Mouse (Mus musculus): ENCODE measurements at regions not wholly inside any gene's neighbourhood (a gene's known extent, or its start where the extent isn't known, plus 50 kb on each side); places are given as distances from the start of the nearest gene placed in this dataset.

DNA sequence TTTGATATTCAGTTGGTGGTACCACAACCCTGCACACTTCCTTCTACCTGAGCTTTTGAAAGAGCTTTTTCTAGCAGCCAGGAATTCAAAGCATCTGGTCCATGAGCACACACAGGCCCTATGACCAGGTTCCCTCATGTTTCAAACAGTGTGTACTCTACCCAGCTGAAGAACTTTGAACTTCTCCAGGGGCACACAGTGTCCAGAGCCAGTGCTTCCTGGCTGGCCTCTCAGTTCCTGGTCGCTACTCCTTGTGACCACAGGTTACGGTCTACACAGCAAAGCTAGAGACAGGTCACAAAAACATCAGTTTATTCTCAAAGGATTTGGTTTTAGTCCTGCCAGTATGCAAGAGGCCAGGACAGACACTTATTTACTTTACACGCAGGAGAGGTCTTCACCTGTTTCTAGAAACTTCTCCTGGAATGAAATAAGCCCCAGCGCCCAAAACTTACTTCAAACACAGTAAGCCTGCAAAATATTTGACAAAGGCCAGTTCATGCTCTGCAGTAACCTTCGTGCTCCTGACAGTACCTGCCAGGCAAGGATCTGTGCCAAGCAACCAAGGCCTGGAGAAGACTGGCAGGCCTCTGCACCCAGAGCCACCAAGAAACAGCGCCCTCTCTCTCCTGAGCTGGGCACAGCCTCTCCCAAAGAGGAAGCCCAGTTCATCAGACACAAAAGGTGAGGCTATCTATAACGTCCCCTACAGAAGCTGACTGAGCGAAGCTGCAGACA is 124.5 kb upstream of the Dio3 start:
- intact Hi-C loops (cut with DNase I): no loop called here
- DNase-seq (ENCODE audit: low spot score): no peak

DNA sequence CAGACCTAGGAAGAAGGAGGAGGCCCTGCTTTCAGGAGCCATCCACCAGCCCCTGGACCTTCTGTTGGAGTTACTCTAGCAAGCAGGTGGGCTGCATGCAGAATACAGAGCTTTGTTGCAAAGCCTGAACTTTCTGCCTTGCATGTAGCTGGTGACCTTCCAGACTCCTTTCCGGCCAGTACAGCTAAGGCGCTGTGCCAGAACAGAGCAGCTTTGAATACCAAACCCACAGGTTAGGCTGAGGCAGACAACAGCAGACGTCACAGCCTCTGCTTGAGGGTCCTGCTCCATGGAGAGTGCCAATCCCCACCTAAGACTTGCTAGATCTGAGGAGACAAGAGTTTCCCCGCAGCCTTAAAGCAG is 123.9 kb upstream of the Dio3 start:
- no peak for DNase-seq (ENCODE audit: low spot score)
- intact Hi-C loops (cut with DNase I): no loop called here

DNA sequence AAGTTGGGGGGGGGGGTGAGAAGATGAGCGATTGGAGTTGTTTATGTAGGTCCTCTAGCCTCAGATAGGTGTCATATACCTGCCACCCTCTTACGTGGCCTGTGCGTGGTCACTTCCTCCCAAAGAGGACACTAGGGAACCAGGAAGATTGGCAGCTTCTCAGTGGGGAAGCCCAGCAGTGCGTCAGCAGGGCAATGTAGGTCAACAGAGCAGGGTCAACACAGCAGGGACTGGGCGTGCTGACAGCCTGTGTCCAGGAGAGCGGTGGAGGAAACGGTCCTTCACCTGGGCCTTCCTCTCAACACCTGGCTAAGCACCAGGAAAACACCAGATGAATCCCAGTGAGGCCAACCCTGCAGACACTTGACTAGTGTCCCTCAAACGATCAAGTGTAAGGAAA is 122.4 kb upstream of the Dio3 start:
- intact Hi-C loops (cut with DNase I): no loop called here
- DNase-seq (ENCODE audit: low spot score): no peak

DNA sequence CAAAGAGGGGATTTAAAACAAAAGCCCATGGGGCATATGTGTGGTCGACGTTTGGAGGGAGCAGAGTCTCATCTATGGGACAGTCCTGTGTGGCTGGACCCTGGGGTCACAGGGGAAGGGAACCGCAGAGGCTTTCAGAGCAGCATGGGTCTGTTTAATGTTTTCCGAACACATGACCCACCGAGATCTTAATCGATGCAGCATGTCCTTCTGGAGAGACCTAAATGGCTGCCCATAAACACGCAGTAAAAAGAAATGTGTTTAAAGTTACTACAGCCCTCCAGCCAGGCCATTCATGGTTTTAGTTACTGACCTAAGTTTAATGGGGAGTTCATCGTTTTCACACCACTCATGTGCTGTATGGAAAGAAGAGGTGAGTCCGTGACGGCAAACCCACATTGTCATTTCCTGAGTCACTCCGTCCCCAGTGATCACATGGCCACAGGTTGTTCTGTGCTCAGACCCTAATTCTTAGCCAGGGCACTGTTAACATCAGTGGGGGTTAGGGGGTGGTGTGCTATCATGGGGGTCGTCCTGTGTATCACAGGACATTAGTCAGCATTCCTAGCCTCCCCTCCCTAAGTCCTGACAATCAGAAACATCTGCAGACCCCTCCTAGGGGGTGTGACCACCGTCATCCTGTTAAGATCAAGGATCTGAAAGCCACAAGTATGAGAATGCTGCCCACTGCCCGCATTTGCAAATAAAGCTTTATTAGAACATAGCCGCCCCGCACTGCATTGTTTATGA is 120.7 kb upstream of the Dio3 start:
- no peak for DNase-seq (ENCODE audit: low spot score)
- intact Hi-C loops (cut with DNase I): no loop called here

DNA sequence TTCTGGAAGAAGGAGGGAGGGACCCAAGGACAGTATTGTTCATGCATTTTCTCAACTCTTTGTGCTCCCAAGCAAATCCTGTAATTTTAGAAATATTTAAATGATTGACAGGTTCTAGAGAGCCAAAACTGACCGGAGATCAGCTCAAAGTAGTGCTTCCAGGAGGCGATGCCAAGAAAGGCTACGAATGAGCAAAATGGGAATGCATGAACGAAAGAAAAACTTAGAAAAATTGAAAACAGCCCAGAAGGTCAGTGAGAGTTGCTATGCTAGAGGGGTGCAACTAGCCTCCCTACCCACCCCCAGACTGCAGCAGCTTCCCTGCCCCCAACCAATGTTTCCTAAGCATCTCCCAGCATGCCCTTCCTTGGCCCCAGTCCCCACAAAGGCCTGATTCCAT is 117.6 kb upstream of the Dio3 start:
- no peak for DNase-seq (ENCODE audit: low spot score)
- intact Hi-C loops (cut with DNase I): no loop called here

DNA sequence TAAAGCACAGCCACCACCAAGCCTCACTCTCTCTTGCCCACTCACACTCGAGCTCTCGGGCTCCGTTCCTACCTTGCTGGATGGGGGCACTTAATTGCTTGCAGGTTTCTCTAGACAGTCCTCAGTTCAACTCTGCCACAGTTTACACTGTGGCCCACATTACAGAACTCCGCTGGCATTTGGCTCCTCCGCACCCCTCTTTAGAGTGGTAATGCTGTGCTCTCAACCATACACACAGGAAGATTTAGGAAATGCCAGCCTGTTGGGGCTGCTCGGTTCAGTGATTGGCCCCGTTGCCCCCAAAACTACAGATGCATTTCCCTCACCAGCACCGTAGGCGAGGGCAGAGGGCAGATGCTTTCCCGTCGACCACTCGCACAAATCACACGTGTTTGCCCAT is 113.4 kb upstream of the Dio3 start:
- intact Hi-C loops (cut with DNase I): no loop called here
- no peak for DNase-seq (ENCODE audit: low spot score)

DNA sequence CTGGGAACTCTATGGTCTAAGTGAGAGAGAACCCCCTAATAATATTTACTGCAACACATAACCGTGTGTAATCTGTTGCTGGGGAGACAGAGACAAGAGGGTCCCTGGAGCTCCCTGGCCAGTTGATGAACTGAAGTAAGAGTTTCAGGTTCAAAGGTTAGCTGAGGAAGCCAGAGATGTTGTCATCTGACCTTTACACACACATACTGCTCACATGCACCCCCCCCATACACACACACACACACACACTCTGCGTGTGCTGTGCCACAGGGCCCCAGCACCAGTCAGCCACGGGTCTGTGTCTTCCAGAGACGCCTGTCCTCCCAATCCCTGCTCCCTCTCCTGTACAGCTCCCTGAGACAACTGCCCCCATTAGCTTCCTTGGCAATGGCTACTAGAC is 110.5 kb upstream of the Dio3 start:
- DNase-seq (ENCODE audit: low spot score): no peak
- intact Hi-C loops (cut with DNase I): no loop called here

DNA sequence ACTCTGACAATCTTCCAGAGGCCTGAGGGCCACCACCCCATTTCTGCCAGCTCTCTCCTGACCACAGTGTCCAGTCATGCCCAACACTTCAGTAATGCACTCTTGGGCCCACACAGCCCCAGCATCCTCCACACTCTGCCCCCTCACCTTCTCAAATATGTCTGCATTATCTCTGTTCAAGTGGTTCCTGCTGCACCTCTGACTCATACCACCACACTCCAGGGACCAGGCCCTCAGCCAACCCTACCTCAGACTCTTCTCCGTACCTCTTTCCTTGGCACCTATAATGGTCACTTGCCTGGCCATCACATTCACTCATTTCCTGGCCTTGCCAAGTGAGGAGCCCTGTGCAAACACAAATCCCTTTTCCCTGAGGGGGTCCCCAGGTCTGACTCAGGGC is 109.6 kb upstream of the Dio3 start:
- DNase-seq (ENCODE audit: low spot score): no peak
- intact Hi-C loops (cut with DNase I): no loop called here

DNA sequence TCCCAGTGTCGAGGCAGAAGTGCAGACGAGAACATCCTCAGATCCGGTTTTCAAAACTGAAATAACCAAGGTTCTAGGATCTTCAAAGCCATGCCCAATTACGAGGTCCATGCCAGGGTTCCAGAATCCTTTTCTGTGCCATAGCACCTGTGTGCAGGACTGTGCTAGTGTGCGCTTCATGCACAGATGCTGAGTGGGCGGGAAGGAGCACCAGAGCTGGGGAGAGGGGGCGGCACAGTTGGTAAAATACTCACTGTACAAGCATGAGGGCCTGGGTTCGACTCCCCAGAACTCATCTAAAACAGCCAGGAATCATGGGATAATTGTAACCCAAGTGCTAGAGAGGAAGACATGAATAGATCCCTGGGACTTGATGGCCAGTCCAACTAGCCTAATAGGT is 108.4 kb upstream of the Dio3 start:
- intact Hi-C loops (cut with DNase I): no loop called here
- no peak for DNase-seq (ENCODE audit: low spot score)

DNA sequence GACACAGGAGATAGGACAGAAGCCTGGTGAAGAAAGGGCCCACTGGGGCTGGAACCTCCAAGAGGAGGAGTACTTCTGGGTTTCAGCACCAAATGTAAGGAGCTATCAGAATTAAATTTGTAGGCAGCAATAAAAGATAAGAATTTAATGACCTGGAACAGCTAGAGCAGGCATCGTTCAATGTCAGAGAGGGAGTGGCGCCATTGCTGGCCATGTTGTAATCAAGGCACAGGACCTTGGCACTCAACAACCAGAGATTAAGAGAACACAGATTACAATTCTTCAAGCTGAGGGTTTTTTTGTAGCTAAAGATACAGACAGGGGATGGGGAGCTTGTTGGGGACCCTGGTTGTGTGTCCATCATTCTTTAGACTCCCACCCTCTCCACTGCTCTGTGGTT is 101.0 kb upstream of the Dio3 start:
- no peak for DNase-seq (ENCODE audit: low spot score)
- intact Hi-C loops (cut with DNase I): no loop called here

DNA sequence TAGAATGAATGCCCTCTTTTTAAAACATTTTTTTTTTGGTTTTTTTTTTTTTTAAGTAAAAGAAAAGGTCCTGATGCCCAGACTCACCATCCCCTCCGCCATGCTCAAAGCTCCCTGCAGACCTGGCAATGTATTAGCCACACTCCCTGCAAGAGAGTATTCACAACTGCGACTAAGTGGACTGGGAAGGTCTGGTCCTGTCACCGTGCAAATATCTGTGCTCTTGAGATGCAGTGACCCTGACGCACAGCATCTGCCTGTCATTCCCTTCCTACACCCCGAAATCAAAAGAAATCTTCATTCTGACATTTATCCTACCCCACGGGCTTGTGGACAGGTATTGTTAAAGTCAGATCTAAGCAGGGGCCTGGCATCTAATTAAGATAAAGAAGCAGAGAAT is 95.4 kb upstream of the Dio3 start:
- no peak for DNase-seq (ENCODE audit: low spot score)
- intact Hi-C loops (cut with DNase I): no loop called here

DNA sequence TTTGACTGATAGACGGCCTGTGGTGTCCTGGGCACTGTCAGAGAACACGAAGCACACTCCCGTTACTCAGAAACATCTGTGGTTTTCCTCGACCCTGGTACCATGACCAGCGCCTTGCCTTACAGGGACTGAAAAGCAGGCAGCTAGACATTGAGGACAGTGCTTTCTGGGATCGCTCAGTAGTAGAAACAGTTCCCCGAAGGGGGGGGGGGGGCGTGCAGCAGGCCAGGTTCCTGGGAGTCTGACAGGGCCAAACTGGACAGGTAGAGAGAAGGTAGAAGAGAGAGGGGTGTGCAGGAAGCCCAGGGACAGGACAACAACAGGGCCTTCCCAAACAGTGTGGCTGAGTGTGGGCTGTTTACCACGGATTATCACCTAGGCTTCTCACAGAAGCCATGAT is 93.5 kb upstream of the Dio3 start:
- DNase-seq (ENCODE audit: low spot score): no peak
- intact Hi-C loops (cut with DNase I): no loop called here

DNA sequence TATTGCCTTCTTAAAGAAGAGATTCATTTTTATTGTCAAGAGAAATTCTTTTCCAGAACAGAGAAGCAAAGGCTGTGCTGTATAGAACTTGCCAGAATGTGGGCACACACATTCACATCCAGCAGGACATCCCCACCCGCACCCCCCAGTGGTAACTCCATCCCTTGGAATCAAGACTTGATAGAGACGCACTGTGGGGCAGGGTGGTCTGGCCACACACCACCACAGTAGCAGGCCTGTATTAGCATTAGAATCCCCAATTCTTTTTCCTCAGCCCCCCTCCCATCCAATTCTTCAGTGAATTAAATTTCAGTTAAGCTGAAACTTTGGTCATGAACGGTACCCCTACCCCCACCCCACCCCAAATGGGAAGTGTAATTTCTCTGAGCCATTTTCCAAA is 92.5 kb upstream of the Dio3 start:
- no peak for DNase-seq (ENCODE audit: low spot score)
- intact Hi-C loops (cut with DNase I): no loop called here

DNA sequence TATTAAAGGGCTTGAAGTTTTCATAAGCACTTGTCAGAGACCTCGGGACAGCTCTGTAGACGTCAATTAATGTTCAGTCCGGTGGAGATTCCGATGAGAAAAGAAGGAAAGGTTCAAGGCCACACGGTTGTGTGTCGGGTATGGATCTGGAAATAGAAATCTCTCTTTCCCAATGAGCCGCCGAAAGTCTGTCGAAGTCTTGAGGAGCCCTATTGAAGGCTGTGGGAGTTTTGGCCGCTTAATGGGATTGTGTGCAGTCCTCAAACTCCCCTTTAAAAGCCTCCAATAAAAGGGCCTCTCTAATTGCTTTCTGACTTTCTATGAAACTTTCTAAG is 92.0 kb upstream of the Dio3 start:
- intact Hi-C loops (cut with DNase I): no loop called here
- no peak for DNase-seq (ENCODE audit: low spot score)

DNA sequence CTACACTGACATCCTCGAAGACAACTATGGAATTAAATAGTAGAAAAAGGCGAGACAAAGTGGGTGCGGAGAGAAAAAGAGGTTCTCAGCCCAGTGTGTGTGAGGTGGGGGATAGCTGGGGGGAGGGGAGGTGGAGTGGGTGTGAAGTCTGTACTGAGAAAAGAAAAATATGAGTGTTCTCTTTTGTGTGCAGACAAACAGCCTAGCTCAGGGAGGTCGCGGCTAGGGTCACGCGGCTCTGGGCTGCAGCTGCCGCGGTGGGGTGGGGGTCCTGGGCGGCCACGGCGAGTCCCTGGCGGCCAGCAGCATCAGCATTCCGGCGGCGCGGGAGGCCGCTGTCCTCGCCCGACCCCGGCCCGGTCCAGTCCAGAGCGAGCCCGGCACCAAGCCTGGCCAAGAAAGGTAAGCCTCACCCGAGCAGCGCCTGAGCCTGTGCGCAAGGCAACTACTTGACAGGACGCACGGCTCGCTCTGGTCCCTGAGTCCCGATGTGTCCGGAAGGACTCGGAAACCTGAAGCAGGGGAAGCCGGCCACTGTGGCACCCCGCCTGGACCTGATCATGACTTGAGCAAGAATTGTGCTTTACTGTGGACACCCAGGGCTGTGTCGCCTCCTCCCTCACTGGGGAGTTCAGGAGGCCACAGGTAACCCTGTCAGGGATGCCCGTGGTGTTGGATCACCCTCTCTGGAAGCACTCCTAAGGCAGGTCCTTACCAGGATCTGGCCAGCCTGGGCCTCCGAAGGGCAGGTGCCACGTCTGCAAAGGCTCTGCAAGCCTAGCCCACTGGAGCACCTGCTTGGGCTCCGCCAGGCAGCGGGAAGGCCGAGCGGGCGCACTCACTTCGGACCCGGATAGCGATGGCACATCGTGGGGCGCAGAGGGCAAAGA is 91.4 kb upstream of the Dio3 start:
- DNase-seq (ENCODE audit: low spot score): no peak
- intact Hi-C loops (cut with DNase I): no loop called here

DNA sequence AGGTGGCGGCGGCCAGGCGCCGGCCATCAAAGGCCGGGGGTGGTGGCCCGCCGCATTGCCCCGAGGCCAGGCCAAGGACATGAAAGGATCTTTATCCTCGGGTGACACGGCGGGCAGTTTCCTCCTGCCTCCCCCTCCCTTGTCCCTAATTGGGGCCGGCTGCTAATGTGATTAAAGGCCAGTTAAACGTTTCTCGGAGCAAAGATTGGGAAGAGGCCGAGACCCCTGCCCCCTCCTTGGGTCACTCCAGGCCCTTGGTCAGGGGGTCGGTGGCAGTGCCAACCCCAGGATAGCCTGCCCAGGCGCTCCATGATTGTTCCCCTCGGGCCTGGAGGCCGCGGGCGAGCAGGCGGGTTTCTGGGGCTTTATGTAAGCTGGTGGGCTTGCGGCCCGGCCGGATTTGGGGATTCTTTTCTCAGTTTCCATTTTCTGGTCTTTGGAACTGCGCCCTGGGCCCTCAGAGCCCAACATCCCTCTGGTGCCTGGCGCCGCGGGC is 90.7 kb upstream of the Dio3 start:
- intact Hi-C loops (cut with DNase I): no loop called here
- no peak for DNase-seq (ENCODE audit: low spot score)

DNA sequence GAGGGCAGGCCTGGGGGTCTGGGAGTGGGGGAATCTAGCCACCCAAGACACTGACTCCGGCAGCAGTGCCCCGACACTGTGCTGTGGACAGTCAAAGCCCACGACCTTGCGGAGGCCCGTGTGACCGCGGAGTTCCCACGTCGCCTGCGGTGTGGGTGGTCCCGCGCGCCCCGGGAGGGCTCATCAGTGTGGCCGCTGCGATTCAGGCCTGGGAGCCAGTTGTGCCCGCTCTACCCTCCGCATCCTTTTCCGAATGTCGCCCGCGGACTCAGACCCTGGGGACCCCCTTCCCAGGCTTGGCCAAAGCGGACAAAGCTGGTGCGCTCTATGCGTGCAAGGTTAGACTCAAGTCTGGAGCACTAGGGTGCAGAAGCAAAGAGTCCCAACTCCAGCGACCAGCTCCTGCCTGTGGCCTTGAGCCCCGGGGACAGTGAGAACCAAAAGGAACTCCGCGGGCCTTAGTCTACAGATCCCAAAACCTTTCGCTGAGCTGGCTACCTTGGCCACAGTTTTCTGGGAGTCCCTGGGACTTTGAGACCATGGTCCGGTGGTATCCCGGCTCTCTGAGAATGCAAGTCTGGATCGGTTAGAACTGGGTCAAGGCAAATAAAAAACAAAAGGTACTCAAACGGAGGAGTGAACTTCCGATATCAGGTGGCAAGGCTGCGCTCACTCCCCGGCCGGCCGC is 90.1 kb upstream of the Dio3 start:
- DNase-seq (ENCODE audit: low spot score): no peak
- intact Hi-C loops (cut with DNase I): no loop called here

DNA sequence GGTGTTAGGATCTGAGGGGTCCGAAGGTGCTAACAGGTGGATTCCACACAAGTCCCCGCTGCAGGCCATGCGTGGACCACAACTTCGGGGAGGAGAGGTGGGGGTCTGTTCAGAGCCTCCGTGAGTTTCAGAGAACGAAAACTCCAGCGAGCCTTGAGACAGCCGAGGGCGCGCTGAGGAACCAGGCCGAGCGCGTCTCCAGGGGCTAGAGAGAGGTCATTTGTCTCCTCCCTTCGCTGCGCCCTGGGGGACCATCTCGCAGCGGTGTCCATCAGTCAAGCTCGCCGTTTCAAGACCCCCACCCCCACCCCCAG is 89.6 kb upstream of the Dio3 start:
- no peak for DNase-seq (ENCODE audit: low spot score)
- intact Hi-C loops (cut with DNase I): no loop called here

DNA sequence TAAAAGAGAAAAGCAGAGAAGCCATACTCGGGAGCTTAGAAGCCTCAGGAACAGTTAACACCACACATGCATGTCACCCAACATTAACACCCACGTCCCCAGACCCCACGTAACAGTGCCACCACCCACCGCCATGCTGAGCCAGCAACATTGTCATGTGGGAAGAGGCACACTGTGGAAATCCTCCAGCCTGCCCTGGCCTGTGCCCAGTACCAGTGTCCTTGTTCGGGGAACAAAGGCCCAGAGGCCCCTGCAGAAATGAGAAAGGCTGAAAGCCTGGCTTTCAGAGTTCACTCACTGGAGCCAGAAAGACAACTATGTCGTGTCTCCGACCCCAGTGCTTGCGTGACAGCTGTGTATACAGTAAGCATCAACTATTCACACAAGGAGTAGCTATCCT is 86.7 kb upstream of the Dio3 start:
- intact Hi-C loops (cut with DNase I): no loop called here
- no peak for DNase-seq (ENCODE audit: low spot score)

DNA sequence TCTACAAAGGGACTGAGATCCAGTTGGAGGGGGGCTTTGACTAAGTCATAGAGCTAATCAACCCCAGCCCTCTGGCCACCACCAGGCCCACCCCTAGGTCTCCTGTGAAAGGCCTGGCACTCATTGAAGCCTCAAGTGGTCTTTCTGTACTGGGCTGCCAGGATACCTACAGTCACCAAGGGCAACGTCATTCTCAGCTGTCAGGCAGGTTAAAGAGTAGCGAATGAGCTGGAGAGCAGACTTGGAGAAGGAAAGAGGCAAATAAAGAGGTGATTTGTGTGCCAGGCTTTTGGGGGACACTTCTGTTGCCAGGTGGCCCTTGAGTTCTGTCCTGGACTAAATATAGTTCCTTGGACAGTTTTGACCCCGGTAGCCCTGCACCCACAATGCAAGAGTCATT is 81.5 kb upstream of the Dio3 start:
- DNase-seq (ENCODE audit: low spot score): no peak
- intact Hi-C loops (cut with DNase I): no loop called here

DNA sequence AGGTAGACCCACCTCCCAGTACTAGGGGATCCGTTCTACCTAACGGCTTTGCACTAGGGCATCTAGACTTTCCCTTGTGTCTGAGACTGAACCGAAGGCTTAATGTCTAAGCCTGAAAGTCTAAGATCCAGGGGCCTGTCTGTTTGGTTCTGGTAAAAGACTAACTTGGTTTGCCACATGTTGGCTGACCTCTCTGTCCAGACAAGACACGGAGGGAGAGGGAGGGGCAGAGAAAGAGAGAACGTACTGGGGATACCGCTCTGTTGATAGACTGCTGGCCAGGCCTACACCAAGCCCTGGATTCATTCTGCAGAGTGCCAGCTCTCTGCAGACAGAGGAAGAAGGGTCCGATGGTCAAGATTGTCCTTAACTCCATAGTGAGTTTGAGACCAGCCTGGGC is 78.4 kb upstream of the Dio3 start:
- intact Hi-C loops (cut with DNase I): no loop called here

More for the DNA sequence above, 78.4 kb upstream of the Dio3 start:
- DNase-seq (ENCODE audit: low spot score): no peak

Data from heart, postnatal 25 days (tissue).